Mouse (Mus musculus): Measurements from ENCODE around the gene Asic2. TPM values are rescaled to one million over a fixed set of nuclear protein-coding genes. Genes with fewer than 3 reads are reported as not detected.

Asic2 gene
- polyA plus RNA-seq, 1 experiment from 2014 or later: 0.06 TPM

DNA sequence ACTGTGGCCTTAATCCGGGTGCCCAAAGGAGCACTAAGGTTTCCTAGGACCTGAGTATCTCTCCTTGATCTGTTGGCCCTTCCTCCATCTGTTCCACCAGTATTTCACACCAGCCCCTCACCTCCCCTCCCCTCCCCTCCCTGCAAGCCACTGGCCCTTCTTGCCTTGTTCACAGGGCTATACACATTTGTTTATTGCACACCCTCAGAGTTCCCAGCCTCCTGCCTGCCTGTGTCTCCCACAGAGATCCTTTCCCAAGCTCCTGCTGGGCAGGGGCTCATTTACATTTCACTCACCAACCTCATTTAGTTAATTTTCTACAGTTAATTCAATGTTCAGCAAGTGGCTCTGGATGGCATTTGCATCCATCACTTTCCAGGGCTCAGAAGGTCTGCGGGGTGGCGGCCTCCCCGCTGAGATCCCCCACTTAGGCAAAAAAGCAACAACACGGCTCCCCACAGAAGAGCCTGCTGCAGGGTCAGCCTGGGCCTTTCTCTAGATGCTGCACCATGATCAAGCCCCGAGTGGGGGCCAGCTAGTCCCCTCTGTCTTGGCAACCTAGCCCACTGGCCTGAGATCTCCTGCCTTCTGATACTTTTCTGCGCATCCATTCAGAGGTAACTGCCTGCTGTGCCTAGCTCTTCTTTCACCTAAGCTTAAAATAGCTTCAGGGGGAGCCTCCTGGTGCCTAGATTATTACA is 196.9 kb downstream of the Asic2 start:
- H3K9me3 ChIP-seq (replicated peaks): no peaks in the 10 kb centered on the region
- H3K4me3 ChIP-seq: no peak overlapping the region
- ATAC-seq (ENCODE audit: insufficient number of reproducible peaks, low FRiP score): no peak
- 0 out of 2 replicates have a peak, but pooled peaks cover 3% of the 10 kb centered on the region for H3K27me3 ChIP-seq (replicated peaks)
- no peak overlapping the region for H3K27ac ChIP-seq (ENCODE audit: poor library complexity, severe bottlenecking)
- H3K4me1 ChIP-seq (replicated peaks): 0 out of 2 replicates have a peak, but pooled peaks cover 10% of the 10 kb centered on the region
- no peak overlapping the region for H3K9ac ChIP-seq
- WGBS: 16% methylated on average over 7 of the region's 7 CpGs
- H3K36me3 ChIP-seq: no peaks in the 10 kb centered on the region
- no peak overlapping the region for H3K4me2 ChIP-seq

DNA sequence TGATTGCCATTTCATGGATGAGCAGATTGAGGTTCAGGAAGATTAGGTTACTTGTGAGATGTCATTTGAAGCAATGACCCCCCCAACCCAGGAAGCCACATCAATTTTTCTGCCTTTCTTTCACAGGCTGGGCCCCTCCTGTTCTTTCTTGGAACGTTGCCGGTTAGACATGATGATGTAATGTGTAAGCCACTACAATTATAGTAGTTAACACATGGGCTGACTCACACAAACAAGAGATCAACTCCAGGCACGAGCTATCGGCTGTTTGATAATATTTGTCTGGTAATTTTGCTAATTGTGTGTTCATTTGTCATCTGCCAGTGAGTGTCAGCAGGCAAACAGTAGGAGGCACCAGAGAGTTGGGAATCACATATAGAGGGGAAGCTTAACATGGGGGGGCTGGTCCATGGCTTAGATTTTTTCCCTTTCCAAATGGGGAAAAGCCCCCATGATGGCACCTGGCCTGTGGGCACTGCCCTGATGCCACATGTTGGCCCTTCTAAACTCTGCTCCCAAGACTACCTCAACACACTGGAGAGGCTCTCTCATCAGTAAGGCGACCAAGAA is 198.5 kb downstream of the Asic2 start:
- 0 out of 2 replicates have a peak, but pooled peaks cover 10% of the 10 kb centered on the region for H3K4me1 ChIP-seq (replicated peaks)
- WGBS: 51% methylated on average over 5 of the region's 5 CpGs
- no peak overlapping the region for H3K4me2 ChIP-seq
- no peaks in the 10 kb centered on the region for H3K36me3 ChIP-seq
- no peak overlapping the region for H3K27ac ChIP-seq (ENCODE audit: poor library complexity, severe bottlenecking)
- ATAC-seq (ENCODE audit: insufficient number of reproducible peaks, low FRiP score): no peak
- H3K4me3 ChIP-seq: no peak overlapping the region
- no peaks in the 10 kb centered on the region for H3K9me3 ChIP-seq (replicated peaks)
- H3K9ac ChIP-seq: no peak overlapping the region
- 0 out of 2 replicates have a peak, but pooled peaks cover 3% of the 10 kb centered on the region for H3K27me3 ChIP-seq (replicated peaks)

DNA sequence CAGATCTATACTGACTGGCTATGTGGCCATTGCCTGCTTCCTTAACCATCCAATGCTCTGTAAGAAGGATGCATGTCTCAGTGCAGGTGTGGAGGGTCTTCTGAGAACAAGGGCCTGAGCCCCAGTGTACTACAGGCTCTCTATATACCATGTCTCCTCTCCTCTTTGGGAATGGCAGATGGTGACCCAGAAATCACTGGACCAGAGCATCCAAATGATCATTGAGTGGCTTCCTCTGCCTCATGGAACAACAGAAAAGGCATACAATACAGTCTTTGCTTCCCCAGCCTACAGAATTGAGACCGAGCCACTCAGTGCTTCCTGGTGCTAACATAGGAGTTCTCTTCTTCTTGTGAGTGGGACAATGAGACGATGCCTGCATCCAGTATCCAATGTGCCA is 200.0 kb downstream of the Asic2 start:
- Histone ChIP-seq H3K4me2 (no peak overlapping the region), H3K9ac (no peak overlapping the region), H3K4me1 (replicated peaks) (0 out of 2 replicates have a peak, but pooled peaks cover 10% of the 10 kb centered on the region), H3K9me3 (replicated peaks) (no peaks in the 10 kb centered on the region), H3K36me3 (no peaks in the 10 kb centered on the region), H3K27ac (ENCODE audit: poor library complexity, severe bottlenecking) (no peak overlapping the region), H3K4me3 (no peak overlapping the region), H3K27me3 (replicated peaks) (0 out of 2 replicates have a peak, but pooled peaks cover 3% of the 10 kb centered on the region)
- ATAC-seq (ENCODE audit: insufficient number of reproducible peaks, low FRiP score): no peak
- 77% methylated on average over 2 of the region's 2 CpGs for WGBS

DNA sequence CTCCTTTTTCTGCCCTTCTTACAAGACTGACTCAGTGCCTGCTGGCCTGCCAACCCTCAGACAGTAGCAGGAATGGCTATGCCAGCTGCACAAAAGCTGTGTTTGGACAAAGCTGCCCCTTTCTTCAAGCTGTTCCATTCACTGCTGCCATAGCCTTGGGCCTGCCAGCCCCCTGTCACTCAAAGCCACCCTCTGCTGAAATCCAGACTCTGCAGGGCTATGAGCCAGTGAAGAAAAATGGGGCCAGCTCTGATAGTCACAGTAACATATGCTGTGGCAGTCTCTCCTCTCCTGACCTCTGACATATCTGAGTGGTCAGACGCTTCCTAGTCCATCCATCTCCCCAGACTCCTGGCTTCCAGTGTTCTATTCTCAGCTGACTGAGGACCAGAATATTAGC is 200.5 kb downstream of the Asic2 start:
- no peak overlapping the region for H3K4me3 ChIP-seq
- no peak overlapping the region for H3K9ac ChIP-seq
- H3K4me2 ChIP-seq: no peak overlapping the region
- no peaks in the 10 kb centered on the region for H3K36me3 ChIP-seq
- no peak overlapping the region for H3K27ac ChIP-seq (ENCODE audit: poor library complexity, severe bottlenecking)
- 0 out of 2 replicates have a peak, but pooled peaks cover 7% of the 10 kb centered on the region for H3K4me1 ChIP-seq (replicated peaks)
- H3K9me3 ChIP-seq (replicated peaks): no peaks in the 10 kb centered on the region
- WGBS: 67% methylated on average over 1 of the region's 1 CpGs
- 0 out of 2 replicates have a peak, but pooled peaks cover 3% of the 10 kb centered on the region for H3K27me3 ChIP-seq (replicated peaks)
- no peak for ATAC-seq (ENCODE audit: insufficient number of reproducible peaks, low FRiP score)

DNA sequence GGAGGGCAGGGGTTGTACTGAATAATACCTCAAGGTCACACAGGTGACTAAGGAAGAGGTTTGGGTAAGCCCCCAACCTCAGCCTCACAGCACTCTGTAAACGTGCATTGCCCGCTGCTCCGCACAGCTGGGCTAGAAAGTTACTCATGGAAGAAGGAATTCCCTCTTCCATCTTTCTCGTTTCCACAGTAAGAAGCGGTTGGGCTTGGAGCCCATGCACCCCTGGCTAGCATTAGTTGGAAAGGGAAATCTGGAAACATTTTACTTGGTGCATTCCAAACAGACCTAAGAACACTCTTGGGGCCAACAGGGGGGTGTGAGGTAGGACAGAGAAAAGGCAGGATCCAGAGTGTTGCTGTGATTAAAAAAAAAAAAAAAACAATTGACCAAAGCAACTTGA is 203.0 kb downstream of the Asic2 start:
- H3K9me3 ChIP-seq (replicated peaks): no peaks in the 10 kb centered on the region
- H3K4me3 ChIP-seq: no peak overlapping the region
- no peak overlapping the region for H3K9ac ChIP-seq
- no peaks in the 10 kb centered on the region for H3K27me3 ChIP-seq (replicated peaks)
- no peaks in the 10 kb centered on the region for H3K36me3 ChIP-seq
- H3K27ac ChIP-seq (ENCODE audit: poor library complexity, severe bottlenecking): no peak overlapping the region
- WGBS: 76% methylated on average over 5 of the region's 5 CpGs
- no peak overlapping the region for H3K4me2 ChIP-seq
- ATAC-seq (ENCODE audit: insufficient number of reproducible peaks, low FRiP score): no peak
- H3K4me1 ChIP-seq (replicated peaks): no peaks in the 10 kb centered on the region

DNA sequence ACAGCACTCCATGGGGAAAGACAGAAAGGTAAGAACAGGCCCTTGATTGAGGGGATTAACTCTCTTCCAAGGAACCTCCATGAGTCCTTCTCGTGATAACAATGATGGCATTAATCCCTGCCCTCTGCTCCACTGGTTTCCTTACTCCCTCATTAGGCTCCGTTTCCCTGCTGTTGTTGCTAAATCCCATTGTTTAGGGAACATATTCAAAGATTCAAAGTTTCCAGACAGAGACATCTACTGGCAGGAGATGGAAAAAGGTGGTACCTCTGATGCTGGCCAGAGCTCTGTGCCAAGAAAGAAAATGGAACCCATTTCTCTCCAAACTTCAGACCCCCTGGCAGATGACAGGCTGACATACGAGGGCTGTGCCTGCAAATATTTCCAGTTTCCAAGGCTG is 203.5 kb downstream of the Asic2 start:
- Histone ChIP-seq H3K4me2 (no peak overlapping the region), H3K4me3 (no peak overlapping the region), H3K9me3 (replicated peaks) (no peaks in the 10 kb centered on the region), H3K27ac (ENCODE audit: poor library complexity, severe bottlenecking) (no peak overlapping the region), H3K36me3 (no peaks in the 10 kb centered on the region), H3K27me3 (replicated peaks) (no peaks in the 10 kb centered on the region), H3K4me1 (replicated peaks) (no peaks in the 10 kb centered on the region), H3K9ac (no peak overlapping the region)
- ATAC-seq (ENCODE audit: insufficient number of reproducible peaks, low FRiP score): no peak
- WGBS: 22% methylated on average over 3 of the region's 3 CpGs

DNA sequence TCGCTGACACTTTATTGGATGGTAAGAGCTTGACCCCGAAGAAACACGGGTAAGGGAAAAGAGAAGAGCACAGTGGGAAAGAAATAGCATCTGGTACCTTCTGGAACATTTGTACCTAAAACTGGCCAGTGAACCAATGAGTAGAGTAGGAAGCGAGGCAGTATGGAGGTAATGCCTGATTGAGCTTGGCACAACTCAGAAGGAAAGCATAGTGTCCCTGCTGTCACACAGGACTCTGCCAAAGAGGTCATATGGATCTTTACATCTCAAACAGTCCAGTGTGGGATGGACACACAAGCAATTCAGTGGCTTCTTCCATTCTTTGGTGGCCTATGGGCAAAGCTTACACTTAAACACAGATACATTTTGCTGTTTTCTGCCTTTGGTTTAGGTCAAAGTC is 211.0 kb downstream of the Asic2 start:
- WGBS: 82% methylated on average over 4 of the region's 4 CpGs
- no peaks in the 10 kb centered on the region for H3K4me1 ChIP-seq (replicated peaks)
- no peak overlapping the region for H3K27ac ChIP-seq (ENCODE audit: poor library complexity, severe bottlenecking)
- H3K27me3 ChIP-seq (replicated peaks): no peaks in the 10 kb centered on the region
- H3K4me3 ChIP-seq: no peak overlapping the region
- H3K4me2 ChIP-seq: no peak overlapping the region
- H3K36me3 ChIP-seq: no peaks in the 10 kb centered on the region
- H3K9me3 ChIP-seq (replicated peaks): peaks cover 10% of the 10 kb centered on the region; the same call in 1 of the 2 replicates
- no peak for ATAC-seq (ENCODE audit: insufficient number of reproducible peaks, low FRiP score)
- no peak overlapping the region for H3K9ac ChIP-seq

DNA sequence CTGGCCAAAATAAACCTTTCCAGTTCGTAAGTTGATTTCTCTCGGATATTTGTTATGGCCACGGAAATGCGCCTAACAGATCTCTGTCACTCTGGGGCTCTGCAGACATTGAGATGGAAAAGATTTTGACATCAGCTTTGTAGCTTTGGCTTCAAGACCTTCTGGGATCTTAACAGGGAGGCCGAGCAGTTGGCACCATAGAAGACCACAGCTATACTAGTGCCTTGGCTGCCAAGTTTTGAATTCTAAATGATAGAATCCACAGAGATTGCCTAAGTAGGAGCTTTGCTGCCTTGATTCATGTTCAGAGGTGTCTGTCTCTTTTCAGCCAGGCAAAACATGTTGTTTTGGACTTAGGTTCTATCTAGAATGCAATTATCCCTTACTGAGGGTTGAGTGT is 217.4 kb downstream of the Asic2 start:
- Histone ChIP-seq H3K4me2 (no peak overlapping the region), H3K36me3 (no peaks in the 10 kb centered on the region), H3K27me3 (replicated peaks) (no peaks in the 10 kb centered on the region), H3K9ac (no peak overlapping the region), H3K4me3 (no peak overlapping the region), H3K27ac (ENCODE audit: poor library complexity, severe bottlenecking) (no peak overlapping the region), H3K9me3 (replicated peaks) (peaks cover 7% of the 10 kb centered on the region; the same call in 1 of the 2 replicates), H3K4me1 (replicated peaks) (no peaks in the 10 kb centered on the region)
- ATAC-seq (ENCODE audit: insufficient number of reproducible peaks, low FRiP score): no peak
- WGBS: 77% methylated on average over 5 of the region's 5 CpGs

DNA sequence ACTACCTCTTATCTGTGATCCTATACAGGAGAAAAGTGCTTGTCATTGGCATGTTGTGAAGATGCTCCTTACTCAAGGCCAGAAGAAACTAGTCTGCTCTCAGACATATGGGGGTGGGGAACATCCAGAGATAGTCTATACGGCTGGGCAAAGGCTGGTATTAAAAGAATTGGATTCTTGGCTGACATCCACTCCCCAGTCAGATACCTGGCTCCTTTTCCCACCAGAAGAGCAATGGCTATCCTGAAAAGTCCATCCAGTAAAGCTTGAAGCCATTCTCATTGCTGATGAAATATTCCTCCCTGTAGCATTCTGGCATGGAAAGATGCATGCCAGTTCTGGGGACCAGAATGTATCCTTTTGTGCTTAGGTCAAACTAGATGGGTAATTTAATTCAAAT is 218.2 kb downstream of the Asic2 start:
- Histone ChIP-seq H3K36me3 (no peaks in the 10 kb centered on the region), H3K4me1 (replicated peaks) (no peaks in the 10 kb centered on the region), H3K9ac (no peak overlapping the region), H3K4me2 (no peak overlapping the region), H3K9me3 (replicated peaks) (peaks cover 4% of the 10 kb centered on the region; the same call in 1 of the 2 replicates), H3K27ac (ENCODE audit: poor library complexity, severe bottlenecking) (no peak overlapping the region), H3K4me3 (no peak overlapping the region), H3K27me3 (replicated peaks) (no peaks in the 10 kb centered on the region)
- no peak for ATAC-seq (ENCODE audit: insufficient number of reproducible peaks, low FRiP score)
- 69% methylated on average over 1 of the region's 1 CpGs for WGBS

DNA sequence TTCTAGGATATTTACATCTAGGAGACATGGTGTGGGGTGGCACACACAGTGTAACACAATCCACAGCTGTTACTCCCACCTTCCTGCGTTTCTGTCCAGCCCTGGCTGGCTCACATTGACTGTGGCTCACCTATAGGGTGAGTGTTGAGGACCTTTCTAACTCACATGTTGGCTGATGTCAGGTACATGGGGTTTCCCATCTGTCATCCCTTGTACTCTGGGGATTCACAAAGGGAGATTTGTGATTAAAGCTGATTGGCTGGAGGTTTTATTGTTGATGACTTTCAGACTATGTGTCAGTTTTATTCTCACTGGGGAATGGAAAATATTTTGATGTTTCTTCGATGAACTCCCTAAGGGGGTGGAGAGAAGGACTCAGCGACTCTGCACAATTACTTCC is 229.3 kb downstream of the Asic2 start:
- Histone ChIP-seq H3K9me3 (replicated peaks) (no peaks in the 10 kb centered on the region), H3K4me3 (no peak overlapping the region), H3K36me3 (no peaks in the 10 kb centered on the region), H3K9ac (no peak overlapping the region), H3K4me1 (replicated peaks) (no peaks in the 10 kb centered on the region), H3K27me3 (replicated peaks) (no peaks in the 10 kb centered on the region; the same call in 1 of the 2 replicates), H3K27ac (ENCODE audit: poor library complexity, severe bottlenecking) (no peak overlapping the region), H3K4me2 (no peak overlapping the region)
- no peak for ATAC-seq (ENCODE audit: insufficient number of reproducible peaks, low FRiP score)
- WGBS: 67% methylated on average over 3 of the region's 3 CpGs

DNA sequence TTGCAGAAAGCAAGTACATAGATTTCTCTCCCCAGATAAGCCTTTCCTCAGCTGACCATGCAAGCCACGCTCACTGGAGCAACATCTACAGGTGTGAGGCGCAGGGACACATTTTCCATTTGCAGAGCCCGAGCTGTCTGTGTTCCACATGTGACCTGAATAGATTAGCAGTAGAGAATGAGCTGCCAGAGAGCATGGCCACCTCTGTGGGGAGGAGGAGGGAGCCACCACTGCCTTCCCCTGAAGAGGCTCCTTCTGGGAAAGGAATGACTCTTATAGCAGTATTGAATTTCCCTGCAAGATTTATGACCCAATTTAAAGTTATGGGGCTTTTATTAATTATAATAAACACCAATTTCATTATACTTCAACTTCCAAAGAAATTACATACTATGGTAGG is 230.5 kb downstream of the Asic2 start:
- ATAC-seq (ENCODE audit: insufficient number of reproducible peaks, low FRiP score): no peak
- Histone ChIP-seq H3K4me1 (replicated peaks) (no peaks in the 10 kb centered on the region), H3K36me3 (no peaks in the 10 kb centered on the region), H3K9me3 (replicated peaks) (no peaks in the 10 kb centered on the region), H3K9ac (no peak overlapping the region), H3K4me3 (no peak overlapping the region), H3K4me2 (no peak overlapping the region), H3K27me3 (replicated peaks) (no peaks in the 10 kb centered on the region; the same call in 1 of the 2 replicates), H3K27ac (ENCODE audit: poor library complexity, severe bottlenecking) (no peak overlapping the region)
- 56% methylated on average over 3 of the region's 3 CpGs for WGBS

Data from heart, embryonic 12.5 days (tissue).